ENCODE assay signal across 9 mouse cellular contexts in the genomic region with DNA sequence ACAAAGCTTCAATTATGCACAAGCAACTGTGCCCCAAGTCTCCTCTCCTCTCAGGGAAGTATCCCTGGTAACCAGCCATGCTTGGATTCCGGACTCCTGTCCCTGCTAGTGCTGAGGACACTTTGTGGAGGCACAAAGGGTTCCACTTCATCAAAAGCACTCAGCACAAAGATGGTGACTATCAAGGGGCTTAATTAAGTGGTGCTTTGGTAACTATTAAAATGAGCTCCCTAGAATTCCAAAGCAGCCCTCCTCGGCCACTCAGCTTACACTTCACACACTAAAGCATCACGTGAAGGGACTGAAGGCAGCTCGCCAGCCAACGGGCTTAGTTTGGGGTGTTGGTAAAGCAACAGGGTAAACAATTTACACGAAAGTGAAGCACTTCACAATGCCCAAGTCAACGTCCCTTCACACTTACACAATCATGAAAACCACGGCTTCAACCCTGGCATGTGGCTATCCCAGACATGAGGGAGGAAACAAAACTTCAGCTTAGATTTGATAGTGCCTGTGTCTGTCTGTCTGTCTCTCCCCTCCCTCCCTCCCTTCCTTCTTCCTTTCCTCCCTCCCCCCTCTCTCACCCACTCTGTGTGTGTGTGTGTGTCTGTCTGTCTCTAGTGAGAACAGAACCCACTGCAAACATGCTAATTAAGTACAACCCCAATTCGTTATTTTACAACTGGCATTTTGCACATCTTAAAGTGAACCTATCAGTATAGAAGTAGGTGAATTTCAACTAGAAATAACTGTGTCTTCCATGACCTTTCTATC. TPM values are rescaled to one million over a fixed set of nuclear protein-coding genes. Genes with fewer than 3 reads are reported as not detected.
A peak's percentile ranks its signal among the peaks of the same experiment; 100 is the strongest.
DNase-seq lines count a peak whose midpoint lies in the region; ATAC-seq lines count a peak whose summit lies in the region.
"Had no signal": no experiment of that assay in that cellular context is flagged by ENCODE, and none has a peak within 500 bp of the region (broad histone marks: within the 10 kb centered on the region; RNA-seq: fewer than 3 reads in every experiment).

No protein-coding gene starts in this region.

- no peaks in the 10 kb centered on the region for H3K9me3 ChIP-seq in hindbrain, embryonic 10.5 days
- no peaks in the 10 kb centered on the region for H3K9me3 ChIP-seq in intestine, embryonic 15.5 days
- H3K9me3 ChIP-seq in kidney, embryonic 15.5 days (replicated peaks), result no peaks in the 10 kb centered on the region
- H3K9me3 ChIP-seq: liver, embryonic 15.5 days had no signal

- 0 out of 2 replicates have a peak overlapping the region, but pooled peaks have one; percentile 16 for H3K27ac ChIP-seq in hindbrain, embryonic 10.5 days
- no peak overlapping the region for H3K27ac ChIP-seq in intestine, embryonic 15.5 days
- no peak overlapping the region for H3K27ac ChIP-seq in kidney, embryonic 15.5 days
- H3K27ac ChIP-seq: liver, embryonic 15.5 days had no signal

- ATAC-seq in CD4-positive, CD25-positive, alpha-beta regulatory T cell, adult 4 months, result peak; percentile 66
- no peak for ATAC-seq in intestine, embryonic 15.5 days
- ATAC-seq in kidney, embryonic 15.5 days (replicated peaks; ENCODE audit: low FRiP score), result no peak

- H3K9ac ChIP-seq in intestine, embryonic 15.5 days, result no peak overlapping the region
- no peak overlapping the region for H3K9ac ChIP-seq in kidney, embryonic 15.5 days
- H3K9ac ChIP-seq: liver, embryonic 15.5 days had no signal

- H3K36me3 ChIP-seq in hindbrain, embryonic 10.5 days, result 0 out of 2 replicates have a peak, but pooled peaks cover 4% of the 10 kb centered on the region
- no peaks in the 10 kb centered on the region for H3K36me3 ChIP-seq in intestine, embryonic 15.5 days
- H3K36me3 ChIP-seq in kidney, embryonic 15.5 days, result no peaks in the 10 kb centered on the region
- H3K36me3 ChIP-seq: liver, embryonic 15.5 days had no signal

- 58% methylated on average over 9 of the region's 9 CpGs for WGBS in hindbrain, embryonic 10.5 days
- WGBS in intestine, embryonic 15.5 days, result 60% methylated on average over 9 of the region's 9 CpGs
- 77% methylated on average over 9 of the region's 9 CpGs for WGBS in kidney, embryonic 15.5 days

- H3K4me3 ChIP-seq in hindbrain, embryonic 10.5 days, result no peak overlapping the region
- no peak overlapping the region for H3K4me3 ChIP-seq in intestine, embryonic 15.5 days (replicated peaks)
- H3K4me3 ChIP-seq in kidney, embryonic 15.5 days (replicated peaks), result no peak overlapping the region
- H3K4me3 ChIP-seq: liver, embryonic 15.5 days had no signal

- peaks cover 38% of the 10 kb centered on the region for H3K27me3 ChIP-seq in hindbrain, embryonic 10.5 days (ENCODE audit: insufficient read depth, poor library complexity, severe bottlenecking)
- H3K27me3 ChIP-seq in intestine, embryonic 15.5 days (replicated peaks), result no peaks in the 10 kb centered on the region
- no peaks in the 10 kb centered on the region for H3K27me3 ChIP-seq in kidney, embryonic 15.5 days
- H3K27me3 ChIP-seq: liver, embryonic 15.5 days had no signal

- no peak overlapping the region for H3K4me2 ChIP-seq in intestine, embryonic 15.5 days (replicated peaks)
- no peak overlapping the region for H3K4me2 ChIP-seq in kidney, embryonic 15.5 days
- H3K4me2 ChIP-seq: liver, embryonic 15.5 days had no signal

- peak; percentile 70 for DNase-seq in CD4-positive helper T cell, adult 2 months (ENCODE audit: low read depth, low spot score)
- DNase-seq in hindbrain, embryonic 10.5 days (ENCODE audit: low spot score), result peak; percentile 10
- DNase-seq in lung, postnatal 36 days, result peak; percentile 78
- DNase-seq in kidney, postnatal 25 days, result no peak
- DNase-seq: kidney, adult 9 months had no signal

- peaks cover 16% of the 10 kb centered on the region for H3K4me1 ChIP-seq in hindbrain, embryonic 10.5 days (replicated peaks)
- H3K4me1 ChIP-seq in intestine, embryonic 15.5 days (replicated peaks), result no peaks in the 10 kb centered on the region
- H3K4me1 ChIP-seq in kidney, embryonic 15.5 days, result no peaks in the 10 kb centered on the region

RNA-seq across cellular contexts. Expression of a gene that starts 27.9 kb away (rescaled TPM):
- 10 to 100 TPM; 20.3 to 30.5 TPM for polyA plus RNA-seq in CD4-positive, CD25-positive, alpha-beta regulatory T cell, adult 4 months (2017; shearing (Covaris generic))
- polyA plus RNA-seq in hindbrain, embryonic 10.5 days (2016; fragmentation: Nextera tagmentation; extraction: Ambion mirVana), result 27.7 and 28.8 TPM in 2 replicates
- polyA plus RNA-seq in intestine, embryonic 15.5 days (2015; fragmentation: Nextera tagmentation; extraction: Ambion mirVana), result 28.6 and 33.9 TPM in 2 replicates
- 27.2 and 28.7 TPM in 2 replicates for polyA plus RNA-seq in kidney, embryonic 15.5 days (2015; fragmentation: Nextera tagmentation; extraction: Ambion mirVana)

Comparison
In these comparisons a context has a peak if more than half of its experiments do, and no peak if none do; other contexts are left out.
1. DNase-seq: peak in CD4-positive helper T cell, adult 2 months (single experiment), hindbrain, embryonic 10.5 days (single experiment) and lung, postnatal 36 days (single experiment); none in kidney, postnatal 25 days (0 of 2).